Mouse (Mus musculus): ENCODE measurements at regions not wholly inside any gene's neighbourhood (a gene's known extent, or its start where the extent isn't known, plus 50 kb on each side); places are given as distances from the start of the nearest gene placed in this dataset.
A peak's percentile ranks its signal among the peaks of the same experiment; 100 is the strongest.

DNA sequence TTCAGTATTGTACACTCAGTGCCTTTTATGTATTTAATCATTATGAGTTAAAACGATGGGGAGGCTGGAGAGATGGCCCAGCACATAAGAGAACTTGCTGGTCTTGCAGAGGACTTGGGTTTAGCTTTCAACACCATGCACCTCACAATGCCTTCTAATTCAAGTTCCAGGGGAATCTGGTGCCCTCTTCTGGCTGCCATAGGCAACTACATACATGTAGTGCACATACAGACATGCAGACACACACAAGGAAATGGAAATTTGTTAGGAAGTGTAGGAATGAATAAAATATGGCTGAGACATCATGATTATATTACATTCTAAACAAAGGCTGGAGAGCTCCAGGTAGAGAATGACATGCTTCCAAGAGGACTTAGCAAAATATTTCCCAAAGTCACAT is 251.4 kb downstream of the Hivep2 start:
- no peak for DNase-seq

GRCm38 (mm10) chr10:14216191-14216992 is 250.5 kb downstream of the Hivep2 start:
- DNase-seq: no peak

- no peak for DNase-seq
These were observed 249.6 kb downstream of the Hivep2 start for GRCm38 (mm10) chr10:14215512-14215911.

GRCm38 (mm10) chr10:14213536-14213935 is 247.7 kb downstream of the Hivep2 start:
- no peak for DNase-seq

GRCm38 (mm10) chr10:14211926-14212325 is 246.1 kb downstream of the Hivep2 start:
- peak; percentile 27 for DNase-seq

DNA sequence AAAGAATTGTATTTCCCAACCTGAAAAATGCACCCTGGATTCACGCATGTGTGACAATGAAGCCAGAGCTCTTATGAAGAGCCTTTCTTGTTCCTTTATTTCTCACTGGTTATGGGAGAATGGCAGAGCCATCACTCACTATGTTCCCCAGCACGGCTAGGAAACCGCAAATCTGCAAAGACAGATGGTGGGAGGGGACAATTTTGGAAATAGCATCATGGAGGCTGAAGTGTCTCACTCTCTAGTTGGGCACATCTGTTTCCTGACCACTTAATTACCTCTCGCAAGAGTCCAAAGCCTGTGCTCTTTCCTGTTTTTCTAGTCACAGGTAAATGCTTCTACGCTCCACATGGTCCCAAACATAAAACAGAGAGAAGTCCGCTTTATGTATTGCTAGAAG is 245.6 kb downstream of the Hivep2 start:
- no peak for DNase-seq

GRCm38 (mm10) chr10:14210445-14210844 is 244.6 kb downstream of the Hivep2 start:
- DNase-seq: no peak

DNA sequence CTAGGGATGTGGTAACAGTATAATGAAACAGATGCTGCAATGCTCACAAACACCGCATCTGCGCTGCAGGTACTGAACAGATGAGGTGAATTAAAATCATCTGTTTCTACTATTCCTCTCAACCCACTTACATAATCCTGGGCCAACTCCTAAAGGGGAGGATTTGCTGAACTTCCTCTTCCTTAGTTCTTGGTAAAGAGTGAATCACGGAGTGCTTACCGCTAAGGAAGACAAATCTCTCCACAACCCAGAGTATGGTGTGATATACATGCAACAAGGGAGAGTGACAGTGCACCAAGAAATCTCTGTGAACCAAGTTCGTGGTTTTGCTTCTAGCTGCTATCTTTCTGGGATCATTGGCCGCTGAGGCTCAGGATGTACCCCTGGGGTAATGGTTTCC is 244.2 kb downstream of the Hivep2 start:
- DNase-seq: no peak

GRCm38 (mm10) chr10:14208206-14208605 is 242.3 kb downstream of the Hivep2 start:
- DNase-seq: no peak

DNA sequence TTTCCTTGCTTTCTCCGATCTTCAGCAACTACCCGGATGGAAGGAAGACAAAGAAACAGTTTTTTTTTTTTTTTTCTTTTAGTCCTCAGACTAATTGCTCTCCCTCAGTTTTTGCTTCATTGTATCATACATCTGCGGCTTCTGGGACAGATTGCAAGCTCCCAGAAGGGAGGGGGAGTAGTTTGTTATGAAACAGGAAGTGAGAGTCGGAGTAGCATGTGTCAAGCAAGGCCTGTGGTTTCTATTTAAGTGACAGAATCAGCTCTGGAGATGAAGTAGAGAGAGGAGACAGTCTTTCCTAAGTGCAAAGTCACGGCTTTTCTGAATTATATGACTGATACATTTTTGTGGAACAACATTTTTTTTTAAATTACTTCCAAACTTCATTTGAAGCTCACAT is 241.7 kb downstream of the Hivep2 start:
- no peak for DNase-seq

- no peak for DNase-seq
These were observed 241.2 kb downstream of the Hivep2 start for GRCm38 (mm10) chr10:14207051-14207570.

Data from adrenal gland, postnatal 14 days (tissue).